Mouse (Mus musculus): ENCODE measurements around the gene Spns3.

DNA sequence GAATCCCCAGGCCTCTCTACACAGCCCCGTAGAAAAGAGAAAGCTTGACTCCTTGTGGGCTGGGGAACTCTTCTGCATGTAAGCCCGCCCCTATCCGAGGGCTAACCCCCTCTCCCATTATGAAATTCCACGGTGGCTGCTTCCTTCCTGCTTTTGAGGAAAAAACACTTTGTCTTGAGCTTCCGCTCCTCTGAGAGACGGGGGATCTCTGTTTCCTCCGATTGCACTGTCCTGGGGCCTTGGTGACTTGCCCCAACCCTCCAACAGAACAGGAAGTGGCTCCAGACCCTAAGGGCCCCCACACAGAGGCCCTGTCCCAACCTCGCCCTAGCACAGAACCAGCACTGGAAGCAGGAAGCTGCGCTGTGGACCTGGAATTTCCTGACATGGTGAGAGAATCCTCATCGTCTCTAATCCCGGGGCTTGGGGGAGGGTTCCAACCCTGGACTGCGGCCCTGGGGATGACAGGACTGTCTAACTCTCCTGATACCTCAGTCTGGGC lies 92.3 kb downstream of the Spns3 start:
- TF ChIP-seq CTCF (IDR thresholded peaks at IDR 0.05; ENCODE audit: insufficient read depth, low read length) (no peak), POLR2A (IDR thresholded peaks at IDR 0.05; ENCODE audit: borderline replicate concordance, extremely low read depth, low read depth, low read length) (no peak)

Data from lung, adult 2 months (tissue).